Mouse (Mus musculus): ENCODE results near the gene Gm42906.

DNA sequence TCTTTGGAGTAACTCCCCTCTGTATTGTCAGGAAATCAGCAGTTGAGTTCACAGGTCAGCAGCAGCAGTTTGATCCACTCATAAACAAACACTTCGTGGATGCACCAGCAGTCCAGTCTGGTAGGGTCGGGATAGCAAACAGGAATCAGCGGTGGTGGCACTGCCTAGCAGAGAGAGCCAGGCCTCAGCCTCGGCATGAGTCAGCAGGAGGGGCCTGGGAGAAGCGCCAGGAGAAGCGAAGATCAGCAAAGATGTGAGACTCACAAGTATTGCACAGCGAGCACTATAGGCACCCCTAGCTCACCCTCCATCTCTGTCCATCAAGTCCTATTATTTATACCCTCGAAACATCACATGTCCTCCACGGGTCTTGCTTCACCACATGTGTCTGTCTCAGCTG lies 189.2 kb downstream of the Gm42906 start:
- TF ChIP-seq CTCF (IDR thresholded peaks at IDR 0.05; ENCODE audit: insufficient read depth, low read depth, low read length) (no peak), POLR2A (IDR thresholded peaks at IDR 0.05; ENCODE audit: insufficient read depth, low read depth, low read length) (no peak)

Measured in olfactory bulb, adult 2 months (tissue).